Mouse (Mus musculus): ENCODE measurements at regions not wholly inside any gene's neighbourhood (a gene's known extent, or its start where the extent isn't known, plus 50 kb on each side); places are given as distances from the start of the nearest gene placed in this dataset.

- in situ Hi-C loops (cut with MboI; ENCODE audit: low sequenced_read_pairs in 2 of 2, unreplicated experiment in 2 of 2) = loop anchor here in 1 of 2 experiments (25.0 kb wide), 1 partner anchor 230 kb away; no protein-coding TSS in a partner anchor
- H3K9me3 ChIP-seq (ENCODE audit: control insufficient read depth, insufficient read depth, low read depth, low read length) = no peaks in the 10 kb centered on the region
- no peaks in the 10 kb centered on the region for H3K4me1 ChIP-seq (ENCODE audit: control insufficient read depth in 2 of 2, insufficient read depth in 2 of 2, low read length in 2 of 2, poor library complexity in 1 of 2)
- no peak for DNase-seq (ENCODE audit: low read depth, low spot score)
- H3K36me3 ChIP-seq (ENCODE audit: control insufficient read depth, insufficient read depth, low read length, poor library complexity, severe bottlenecking) = no peaks in the 10 kb centered on the region
- no peak overlapping the region for H3K27ac ChIP-seq (ENCODE audit: insufficient read depth, low read depth, low read length, poor library complexity, severe bottlenecking)
- TF ChIP-seq MAFK (IDR thresholded peaks at IDR 0.05; ENCODE audit: insufficient read depth, low read depth, low read length) (no peak), CHD2 (IDR thresholded peaks at IDR 0.05; ENCODE audit: low read depth, low read length) (no peak), ZNF384 (IDR thresholded peaks at IDR 0.05; ENCODE audit: low read depth, low read length) (no peak), HCFC1 (IDR thresholded peaks at IDR 0.05; ENCODE audit: borderline replicate concordance, insufficient read depth, low read length) (no peak), ZC3H11A (IDR thresholded peaks at IDR 0.05; ENCODE audit: borderline replicate concordance, low read depth, low read length) (no peak)
- H3K9ac ChIP-seq (ENCODE audit: insufficient read depth, low read depth, low read length, poor library complexity, severe bottlenecking) = no peak overlapping the region
- H3K4me3 ChIP-seq (ENCODE audit: insufficient read depth in 1 of 2, low read depth in 1 of 2, low read length in 2 of 2, poor library complexity in 1 of 2, severe bottlenecking in 1 of 2) = no peak overlapping the region
Observed at GRCm38 (mm10) chr1:184482026-184482425, 250.4 kb downstream of the Hlx start.

DNA sequence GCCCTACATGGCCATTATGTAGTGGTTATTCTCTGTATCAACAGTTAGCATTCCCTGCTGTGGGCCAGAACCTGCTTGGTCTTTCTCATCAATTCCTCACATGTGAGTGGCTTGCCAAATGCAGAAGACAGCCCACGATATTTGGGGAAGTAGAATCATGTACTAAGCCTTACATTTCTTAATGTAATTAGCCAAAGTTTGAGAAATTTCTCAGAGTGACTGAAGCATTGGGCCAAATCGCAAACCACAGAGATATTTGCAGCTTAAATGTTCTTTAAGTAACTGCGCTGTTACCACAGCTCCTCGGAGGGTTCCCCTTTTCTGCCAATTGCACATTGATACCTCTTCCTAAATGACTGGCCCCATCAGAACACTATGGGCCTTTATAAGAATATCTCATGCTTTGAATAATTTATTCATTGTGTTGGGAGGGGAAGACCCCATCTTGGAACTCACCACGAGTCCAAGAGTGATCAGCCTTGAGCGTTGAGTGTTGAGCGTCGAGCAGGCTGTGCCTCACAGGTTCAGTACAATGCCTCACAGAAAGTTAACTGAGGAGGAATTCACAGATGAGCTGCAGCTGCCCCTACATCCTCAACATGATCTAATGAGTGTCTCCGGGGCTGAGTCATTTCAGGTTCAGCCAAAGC lies 251.7 kb downstream of the Hlx start:
- in situ Hi-C loops (cut with MboI; ENCODE audit: low sequenced_read_pairs in 2 of 2, unreplicated experiment in 2 of 2) = loop anchor here in 1 of 2 experiments (25.0 kb wide), 1 partner anchor 232 kb away; no protein-coding TSS in a partner anchor
- H3K4me3 ChIP-seq (ENCODE audit: insufficient read depth in 1 of 2, low read depth in 1 of 2, low read length in 2 of 2, poor library complexity in 1 of 2, severe bottlenecking in 1 of 2) = no peak overlapping the region
- H3K36me3 ChIP-seq (ENCODE audit: control insufficient read depth, insufficient read depth, low read length, poor library complexity, severe bottlenecking) = no peaks in the 10 kb centered on the region
- no peaks in the 10 kb centered on the region for H3K4me1 ChIP-seq (ENCODE audit: control insufficient read depth in 2 of 2, insufficient read depth in 2 of 2, low read length in 2 of 2, poor library complexity in 1 of 2)
- H3K27ac ChIP-seq (ENCODE audit: insufficient read depth, low read depth, low read length, poor library complexity, severe bottlenecking) = no peak overlapping the region
- no peak overlapping the region for H3K9ac ChIP-seq (ENCODE audit: insufficient read depth, low read depth, low read length, poor library complexity, severe bottlenecking)
- no peak for TF ChIP-seq CHD2 (IDR thresholded peaks at IDR 0.05; ENCODE audit: low read depth, low read length)
- no peak for TF ChIP-seq MAFK (IDR thresholded peaks at IDR 0.05; ENCODE audit: insufficient read depth, low read depth, low read length)
- no peak for TF ChIP-seq ZNF384 (IDR thresholded peaks at IDR 0.05; ENCODE audit: low read depth, low read length)
- TF ChIP-seq HCFC1 (IDR thresholded peaks at IDR 0.05; ENCODE audit: borderline replicate concordance, insufficient read depth, low read length) = no peak
- TF ChIP-seq ZC3H11A (IDR thresholded peaks at IDR 0.05; ENCODE audit: borderline replicate concordance, low read depth, low read length) = no peak
- no peaks in the 10 kb centered on the region for H3K9me3 ChIP-seq (ENCODE audit: control insufficient read depth, insufficient read depth, low read depth, low read length)
- no peak for DNase-seq (ENCODE audit: low read depth, low spot score)

- no peak overlapping the region for H3K9ac ChIP-seq (ENCODE audit: insufficient read depth, low read depth, low read length, poor library complexity, severe bottlenecking)
- DNase-seq (ENCODE audit: low read depth, low spot score) = no peak
- in situ Hi-C loops (cut with MboI; ENCODE audit: low sequenced_read_pairs in 2 of 2, unreplicated experiment in 2 of 2) = loop anchor here in 1 of 2 experiments (25.0 kb wide), 1 partner anchor 234 kb away; no protein-coding TSS in a partner anchor
- no peak overlapping the region for H3K27ac ChIP-seq (ENCODE audit: insufficient read depth, low read depth, low read length, poor library complexity, severe bottlenecking)
- TF ChIP-seq HCFC1 (IDR thresholded peaks at IDR 0.05; ENCODE audit: borderline replicate concordance, insufficient read depth, low read length) (no peak), MAFK (IDR thresholded peaks at IDR 0.05; ENCODE audit: insufficient read depth, low read depth, low read length) (no peak), ZC3H11A (IDR thresholded peaks at IDR 0.05; ENCODE audit: borderline replicate concordance, low read depth, low read length) (no peak), ZNF384 (IDR thresholded peaks at IDR 0.05; ENCODE audit: low read depth, low read length) (no peak), CHD2 (IDR thresholded peaks at IDR 0.05; ENCODE audit: low read depth, low read length) (no peak)
- no peaks in the 10 kb centered on the region for H3K9me3 ChIP-seq (ENCODE audit: control insufficient read depth, insufficient read depth, low read depth, low read length)
- no peaks in the 10 kb centered on the region for H3K36me3 ChIP-seq (ENCODE audit: control insufficient read depth, insufficient read depth, low read length, poor library complexity, severe bottlenecking)
- H3K4me1 ChIP-seq (ENCODE audit: control insufficient read depth in 2 of 2, insufficient read depth in 2 of 2, low read length in 2 of 2, poor library complexity in 1 of 2) = no peaks in the 10 kb centered on the region
- H3K4me3 ChIP-seq (ENCODE audit: insufficient read depth in 1 of 2, low read depth in 1 of 2, low read length in 2 of 2, poor library complexity in 1 of 2, severe bottlenecking in 1 of 2) = no peak overlapping the region
Observed at GRCm38 (mm10) chr1:184478006-184478405, 254.4 kb downstream of the Hlx start.

DNA sequence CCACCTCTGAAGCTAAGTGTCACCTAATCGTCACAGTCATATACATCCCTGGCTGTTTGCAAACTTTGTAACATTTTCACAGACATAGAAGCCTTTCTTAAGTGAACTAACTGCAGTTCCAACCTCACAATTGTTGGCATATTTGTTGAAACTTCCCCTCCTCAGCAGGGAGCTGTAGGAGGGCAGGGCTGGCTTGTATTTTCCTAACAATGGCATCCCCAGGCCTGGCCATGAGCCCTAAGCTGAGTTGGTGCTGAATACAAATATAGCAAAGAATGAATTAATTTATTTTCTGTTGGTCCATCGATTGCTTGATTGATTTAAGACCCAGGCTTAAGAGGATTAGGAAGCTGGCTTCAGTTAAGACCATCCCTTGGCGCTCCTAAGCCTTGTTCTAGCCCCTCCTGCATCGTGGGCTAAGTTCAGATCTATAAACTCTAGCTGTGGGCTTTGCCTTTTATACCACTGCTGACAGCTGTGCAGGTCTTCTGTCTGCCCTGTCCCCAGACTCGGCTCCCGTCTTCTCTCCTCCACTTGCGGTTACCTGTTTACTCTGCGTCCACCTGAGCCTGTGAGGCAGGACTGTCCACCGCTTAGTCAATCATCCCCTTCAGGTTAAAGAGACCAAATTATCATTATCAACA lies 269.8 kb downstream of the Hlx start:
- in situ Hi-C loops (cut with MboI; ENCODE audit: low sequenced_read_pairs in 2 of 2, unreplicated experiment in 2 of 2) = no loop called here
- H3K9me3 ChIP-seq (ENCODE audit: control insufficient read depth, insufficient read depth, low read depth, low read length) = no peaks in the 10 kb centered on the region
- H3K4me1 ChIP-seq (ENCODE audit: control insufficient read depth in 2 of 2, insufficient read depth in 2 of 2, low read length in 2 of 2, poor library complexity in 1 of 2) = no peaks in the 10 kb centered on the region
- no peak for TF ChIP-seq MAFK (IDR thresholded peaks at IDR 0.05; ENCODE audit: insufficient read depth, low read depth, low read length)
- no peak for TF ChIP-seq CHD2 (IDR thresholded peaks at IDR 0.05; ENCODE audit: low read depth, low read length)
- TF ChIP-seq ZNF384 (IDR thresholded peaks at IDR 0.05; ENCODE audit: low read depth, low read length) = no peak
- no peak for TF ChIP-seq ZC3H11A (IDR thresholded peaks at IDR 0.05; ENCODE audit: borderline replicate concordance, low read depth, low read length)
- no peak for TF ChIP-seq HCFC1 (IDR thresholded peaks at IDR 0.05; ENCODE audit: borderline replicate concordance, insufficient read depth, low read length)
- no peak overlapping the region for H3K27ac ChIP-seq (ENCODE audit: insufficient read depth, low read depth, low read length, poor library complexity, severe bottlenecking)
- H3K4me3 ChIP-seq (ENCODE audit: insufficient read depth in 1 of 2, low read depth in 1 of 2, low read length in 2 of 2, poor library complexity in 1 of 2, severe bottlenecking in 1 of 2) = no peak overlapping the region
- H3K36me3 ChIP-seq (ENCODE audit: control insufficient read depth, insufficient read depth, low read length, poor library complexity, severe bottlenecking) = no peaks in the 10 kb centered on the region
- H3K9ac ChIP-seq (ENCODE audit: insufficient read depth, low read depth, low read length, poor library complexity, severe bottlenecking) = no peak overlapping the region
- DNase-seq (ENCODE audit: low read depth, low spot score) = no peak
